Mouse (Mus musculus) cerebellum, adult 2 months (tissue): Measurements from ENCODE around the gene Krt12. TPM values are rescaled to one million over a fixed set of nuclear protein-coding genes. Genes with fewer than 3 reads are reported as not detected.
A peak's percentile ranks its signal among the peaks of the same experiment; 100 is the strongest.

Source experiments
- DNase-seq, 2 experiments: peaks; one replicate each; pipeline ENCODE4 v3.0.0; 2021
- H3K27ac ChIP-seq: fragments of 200-500 bp; 2 replicates; pipeline ENCODE4 v1.5.1; 2012; ENCODE audit warnings: low read length, control low read depth, inconsistent platforms; ENCODE audit not compliant: insufficient read depth
- H3K27me3 ChIP-seq: fragments of 200-500 bp; 2 replicates; pipeline ENCODE4 v1.6.1; 2012; ENCODE audit warnings: inconsistent platforms, mild to moderate bottlenecking, low read length, moderate library complexity; ENCODE audit not compliant: control insufficient read depth, insufficient read depth
- H3K4me1 ChIP-seq: fragments of 200-500 bp; 2 replicates; pipeline ENCODE4 v1.6.1; 2011; ENCODE audit warnings: low read length; ENCODE audit not compliant: control insufficient read depth, insufficient read depth
- H3K4me3 ChIP-seq: fragments of 200-500 bp; replicated peaks from 2 replicates; pipeline ENCODE3; 2011; ENCODE audit warnings: mild to moderate bottlenecking, low read depth, low read length, control low read depth; ENCODE audit not compliant: insufficient read depth
- CTCF ChIP-seq: fragments of 200-500 bp; IDR thresholded peaks from 2 replicates; pipeline ENCODE4 v1.5.1; 2011; ENCODE audit warnings: low read depth, mild to moderate bottlenecking, control low read depth, low read length, moderate library complexity, borderline replicate concordance; ENCODE audit not compliant: insufficient read depth
- POLR2A ChIP-seq: fragments of 200-500 bp; IDR thresholded peaks from 2 replicates; pipeline ENCODE4 v1.6.1; 2011; ENCODE audit warnings: low read length, control low read depth, borderline replicate concordance; ENCODE audit not compliant: insufficient read depth
- WGBS: fragments of 180-500 bp; shearing (Covaris S2); methylation state at CpG from one replicate; pipeline ENCODE4 v1.1.7; 2018; 5-methylcytosine and 5-hydroxymethylcytosine counted together
- polyA plus RNA-seq: library from polyadenylated mRNA; depleted of rRNA; stranded (reverse); fragments of >200 nt; gene quantifications from 2 replicates; pipeline ENCODE4 v1.2.3, GENCODE M21; 2012

Gene Krt12
- polyA plus RNA-seq, 1 experiment: not detected

- H3K27me3 ChIP-seq: no peaks in the 10 kb centered on the region; the same call in 1 of the 2 replicates
- H3K27ac ChIP-seq: no peak overlapping the region
- H3K4me3 ChIP-seq: no peak overlapping the region
- TF ChIP-seq CTCF: no peak
- no peak for TF ChIP-seq POLR2A
- no peaks in the 10 kb centered on the region for H3K4me1 ChIP-seq
- no peak for DNase-seq
- 45% methylated on average over 3 of the region's 3 CpGs for WGBS
Measured at GRCm38 (mm10) chr11:99396034-99396433, 26.0 kb downstream of the Krt12 start.

- DNase-seq: no peak
- H3K27me3 ChIP-seq: no peaks in the 10 kb centered on the region
- no peaks in the 10 kb centered on the region for H3K4me1 ChIP-seq
- no peak overlapping the region for H3K27ac ChIP-seq
- H3K4me3 ChIP-seq: no peak overlapping the region
- no peak for TF ChIP-seq CTCF
- TF ChIP-seq POLR2A: no peak
- 43% methylated on average over 10 of the region's 10 CpGs for WGBS
Measured at GRCm38 (mm10) chr11:99392492-99392891, 29.6 kb downstream of the Krt12 start.

GRCm38 (mm10) chr11:99391375-99391774 lies 30.7 kb downstream of the Krt12 start:
- Histone ChIP-seq H3K27me3 (no peaks in the 10 kb centered on the region), H3K27ac (no peak overlapping the region), H3K4me3 (no peak overlapping the region), H3K4me1 (no peaks in the 10 kb centered on the region)
- WGBS: 59% methylated on average over 6 of the region's 6 CpGs
- peak in 1 of 2 experiments; percentile 13 for DNase-seq
- no peak for TF ChIP-seq CTCF
- no peak for TF ChIP-seq POLR2A

- 66% methylated on average over 7 of the region's 7 CpGs for WGBS
- Histone ChIP-seq H3K27ac (no peak overlapping the region), H3K4me3 (no peak overlapping the region), H3K27me3 (no peaks in the 10 kb centered on the region), H3K4me1 (no peaks in the 10 kb centered on the region)
- no peak for TF ChIP-seq CTCF
- DNase-seq: peak; percentile 24 to 25
Measured at GRCm38 (mm10) chr11:99390866-99391265, 31.2 kb downstream of the Krt12 start.

- H3K4me1 ChIP-seq: no peaks in the 10 kb centered on the region
- DNase-seq: no peak
- 92% methylated on average over 4 of the region's 4 CpGs for WGBS
- H3K4me3 ChIP-seq: no peak within 1 kb of the TSS
- TF ChIP-seq POLR2A: no peak
- no peak for TF ChIP-seq CTCF
- H3K27me3 ChIP-seq: no peaks in the 10 kb centered on the region
- H3K27ac ChIP-seq: no peak within 1 kb of the TSS
Measured at GRCm38 (mm10) chr11:99389264-99389663, 32.8 kb downstream of the Krt12 start, which contains the start of gene Krt10. Gene Krt10 (minus strand): TSS chr11:99389364.

- DNase-seq: no peak
- TF ChIP-seq POLR2A (no peak), CTCF (no peak)
- Histone ChIP-seq H3K27me3 (no peaks in the 10 kb centered on the region), H3K27ac (no peak overlapping the region), H3K4me3 (no peak overlapping the region), H3K4me1 (no peaks in the 10 kb centered on the region)
- 90% methylated on average over 18 of the region's 18 CpGs for WGBS
Measured at GRCm38 (mm10) chr11:99388661-99389060, 33.4 kb downstream of the Krt12 start.

- H3K27ac ChIP-seq: peak overlapping the region; percentile 84
- no peak for TF ChIP-seq CTCF
- peak; percentile 86 for TF ChIP-seq POLR2A
- peak overlapping the region; percentile 91 for H3K4me3 ChIP-seq
- no peaks in the 10 kb centered on the region for H3K27me3 ChIP-seq
- DNase-seq: peak; percentile 94 to 95
- no peaks in the 10 kb centered on the region for H3K4me1 ChIP-seq
- WGBS: under 1% methylated on average over 70 of the region's 71 CpGs
Measured at GRCm38 (mm10) chr11:99385813-99386721, 36.0 kb downstream of the Krt12 start.

GRCm38 (mm10) chr11:99379568-99379967 lies 42.5 kb downstream of the Krt12 start:
- no peak for TF ChIP-seq POLR2A
- peak; percentile 80 for TF ChIP-seq CTCF
- DNase-seq: peak; percentile 58 to 74
- 9% methylated on average over 5 of the region's 5 CpGs for WGBS
- no peak overlapping the region for H3K27ac ChIP-seq
- no peaks in the 10 kb centered on the region for H3K4me1 ChIP-seq
- no peak overlapping the region for H3K4me3 ChIP-seq
- H3K27me3 ChIP-seq: no peaks in the 10 kb centered on the region
